Mouse (Mus musculus) frontal cortex, postnatal 14 days (tissue): ENCODE data around the gene Fgfr2.
"Not testable (repeated sequence)": the region's sequence is repeated elsewhere in the genome, so short reads cannot be mapped to it uniquely, and the experiment has no call there.

ENCODE experiments used
- DNase-seq, 2 experiments: peaks; one replicate each; pipeline ENCODE4 v3.0.0; 2022; ENCODE audit warnings: low spot score in 2 of 2

Gene Fgfr2

GRCm38 (mm10) chr7:130527306-130527705 is 2595.8 kb downstream of the Fgfr2 start:
- DNase-seq = no peak

DNA sequence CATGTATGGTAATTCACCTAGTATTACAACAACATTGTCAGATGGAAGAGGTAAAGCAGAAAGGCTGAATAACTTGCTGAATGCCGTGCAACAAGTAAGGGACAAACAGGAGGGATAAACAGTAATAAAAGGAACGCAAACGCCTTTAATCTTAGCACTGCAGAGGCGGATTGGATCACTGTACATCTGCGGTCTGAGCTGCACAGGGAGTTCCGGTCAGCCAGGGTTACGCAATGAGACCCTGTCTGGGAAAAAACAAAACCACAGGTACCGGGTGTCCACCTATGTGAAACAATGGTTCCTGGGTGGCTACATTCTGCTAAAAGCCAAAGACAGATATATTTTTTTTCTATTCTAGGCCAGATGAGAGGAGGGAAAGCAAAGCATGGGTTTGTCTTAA is 2599.7 kb downstream of the Fgfr2 start:
- DNase-seq = no peak

GRCm38 (mm10) chr7:130520812-130521422 is 2602.2 kb downstream of the Fgfr2 start:
- no peak for DNase-seq

- no peak for DNase-seq
Observed at GRCm38 (mm10) chr7:130520049-130520425, 2603.1 kb downstream of the Fgfr2 start, which contains the start of gene Ate1. Gene Ate1 (minus strand): TSS chr7:130520369.

DNA sequence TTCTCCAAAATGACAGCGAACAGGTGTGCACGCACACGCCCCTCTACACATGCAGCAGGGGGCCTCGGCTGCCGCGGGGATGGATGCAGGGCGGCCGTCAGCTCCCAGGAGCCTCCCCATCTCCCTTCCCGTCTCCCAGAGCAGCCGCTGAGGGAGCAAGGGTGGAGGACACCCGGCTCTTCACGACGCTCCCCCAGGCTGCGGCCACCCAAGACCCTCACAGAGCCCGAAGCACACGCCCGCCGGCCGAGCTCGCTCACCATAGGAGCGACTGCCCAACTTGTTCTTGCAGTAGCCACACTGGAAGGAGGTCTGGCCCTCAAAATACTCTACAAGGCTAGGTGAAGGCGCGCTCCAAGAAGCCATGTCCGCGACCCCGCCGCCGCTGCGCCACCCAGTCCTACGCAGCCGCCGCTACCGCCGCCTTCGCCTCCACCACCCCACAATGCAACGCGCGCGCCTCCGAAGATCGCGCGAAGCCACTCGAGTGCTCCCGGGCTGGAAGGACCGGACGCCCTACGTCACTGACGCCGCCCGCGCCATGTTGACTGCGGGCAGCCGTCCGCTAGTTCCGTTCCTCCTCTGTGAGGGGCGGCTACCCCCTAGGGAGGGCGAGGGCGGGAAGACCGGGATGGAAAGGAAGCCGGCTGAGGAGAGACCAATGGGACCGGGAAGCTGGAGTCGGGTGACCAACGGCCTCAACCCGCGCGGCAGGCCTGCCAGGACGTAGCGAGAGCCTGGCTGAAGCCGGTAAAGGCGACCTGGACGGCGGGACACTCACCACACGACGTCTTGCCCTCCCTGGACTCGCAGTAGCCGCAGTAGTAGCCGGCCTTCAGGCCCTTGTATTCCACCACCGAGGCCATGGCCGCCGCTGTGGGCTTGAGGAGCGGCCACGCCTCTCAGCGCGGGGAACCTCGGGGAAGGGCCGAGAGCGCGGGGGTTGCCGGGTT is 2603.8 kb downstream of the Fgfr2 start:
- DNase-seq = peak; percentile 96 to 97

- no peak for DNase-seq
Observed at GRCm38 (mm10) chr7:130518213-130519095, 2604.7 kb downstream of the Fgfr2 start.

DNA sequence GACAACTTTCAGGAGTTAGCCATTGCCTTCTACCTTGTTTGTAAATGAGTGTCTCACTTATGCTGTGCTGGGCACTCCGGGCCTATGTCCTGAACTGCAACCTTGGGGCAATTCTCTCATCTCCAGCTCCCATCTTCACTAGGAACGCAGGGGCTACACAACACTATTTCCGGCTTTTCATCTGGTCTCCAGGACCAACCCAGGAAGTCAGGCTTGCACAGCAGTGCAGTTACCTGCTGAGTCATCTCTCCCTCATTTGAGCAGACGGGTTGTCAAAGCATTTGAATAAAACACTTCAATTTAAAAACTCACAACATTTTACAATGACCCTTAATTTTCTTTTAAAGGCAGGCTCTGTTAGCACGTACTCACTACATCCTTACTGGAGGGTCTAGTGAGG is 2612.9 kb downstream of the Fgfr2 start:
- DNase-seq = no peak

DNA sequence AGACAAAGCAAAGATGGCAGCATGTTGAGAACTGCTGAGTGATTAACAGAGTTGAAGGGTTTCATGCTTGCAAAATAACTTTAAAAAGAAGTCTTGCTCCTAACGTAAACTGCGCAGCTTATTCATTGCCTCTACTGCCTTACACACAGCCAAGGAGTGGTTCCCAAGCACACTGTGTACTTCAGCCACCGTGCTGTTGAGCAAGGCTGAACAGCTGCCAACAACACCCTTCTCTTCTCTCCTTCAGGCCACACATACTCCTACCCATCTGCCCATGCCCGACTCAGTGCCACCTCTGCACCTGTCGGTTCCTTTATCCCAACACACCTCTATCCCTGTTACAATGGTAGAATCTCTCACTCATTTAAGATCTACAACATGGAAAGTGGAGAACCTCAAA is 2620.1 kb downstream of the Fgfr2 start:
- DNase-seq = no peak

GRCm38 (mm10) chr7:130501499-130501898 is 2621.7 kb downstream of the Fgfr2 start:
- no peak for DNase-seq

DNA sequence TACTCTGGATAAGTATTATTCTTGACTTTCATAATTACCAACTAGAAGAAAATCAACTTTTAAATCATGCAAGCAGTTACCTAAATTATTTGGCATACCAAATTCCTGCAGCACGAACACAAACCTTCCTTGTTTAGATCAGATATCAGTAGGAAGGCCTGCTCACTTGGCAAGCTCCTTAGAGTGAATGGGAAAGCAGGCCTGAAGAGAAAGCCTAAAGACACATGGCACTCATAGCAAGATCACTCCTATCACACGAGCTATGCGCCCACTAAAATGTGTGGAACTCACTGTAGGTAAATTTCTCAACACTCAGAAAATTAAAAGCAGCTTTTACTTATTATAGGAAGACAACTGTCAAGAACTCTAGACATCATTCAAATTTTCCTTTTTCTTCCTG is 2629.8 kb downstream of the Fgfr2 start:
- DNase-seq = no peak

DNA sequence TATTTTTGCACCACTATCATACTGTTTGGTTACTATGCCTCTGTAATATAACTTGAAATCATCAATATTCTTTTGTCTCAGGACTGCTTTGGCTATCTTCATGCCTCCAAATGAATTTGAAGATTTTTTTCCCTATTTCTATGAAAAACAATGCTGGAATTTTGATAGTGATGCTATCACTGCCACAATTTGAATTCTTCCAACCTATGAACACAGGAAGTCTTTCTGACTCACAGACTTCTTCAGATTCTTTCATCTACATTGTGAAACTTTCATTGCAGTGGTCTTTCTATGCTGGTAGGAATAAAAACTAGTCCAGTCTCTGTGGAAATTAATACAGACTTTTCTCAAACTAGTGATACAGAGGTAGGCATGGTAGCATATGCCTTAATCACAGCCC is 2631.1 kb downstream of the Fgfr2 start:
- DNase-seq = no peak

GRCm38 (mm10) chr7:130479003-130479402 is 2644.1 kb downstream of the Fgfr2 start:
- not testable (repeated sequence) for DNase-seq

DNA sequence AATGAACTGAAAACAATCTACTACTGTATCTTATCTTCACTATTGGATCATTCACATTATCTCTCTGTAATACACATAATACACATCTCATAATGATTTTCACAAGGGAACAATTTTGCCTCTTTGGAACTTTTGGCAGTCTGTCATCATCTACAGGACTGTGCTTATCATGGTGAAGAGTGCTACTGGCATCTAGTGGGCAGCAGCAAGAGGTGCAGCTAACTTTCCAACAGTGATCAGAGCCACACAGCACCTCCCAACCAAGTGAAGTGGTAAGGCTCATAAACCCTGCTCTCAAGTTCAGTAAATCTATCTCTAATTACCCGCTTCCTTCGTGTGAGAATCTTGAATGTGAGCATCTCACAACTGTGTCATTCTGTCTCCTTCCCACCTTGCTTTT is 2647.2 kb downstream of the Fgfr2 start:
- DNase-seq = peak; percentile 27 to 48

DNA sequence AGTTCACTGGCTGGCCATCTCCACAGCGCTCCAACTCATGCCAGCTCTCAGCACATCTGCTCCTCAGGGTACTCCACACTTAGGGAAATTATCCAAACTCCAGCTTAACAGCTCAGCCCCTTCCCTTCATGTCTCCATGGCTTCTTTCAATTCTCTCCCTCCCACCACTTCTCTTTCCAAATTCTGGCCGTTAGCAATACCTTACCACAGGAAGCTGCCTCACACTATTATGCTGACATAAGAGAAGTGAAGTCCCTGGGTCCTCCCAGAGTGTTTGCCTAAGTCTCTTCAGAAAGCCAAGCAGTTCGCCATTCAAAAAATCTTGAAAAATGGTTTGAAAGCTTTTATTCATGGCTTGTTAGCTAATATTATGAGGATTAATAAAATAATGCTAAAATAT is 2649.3 kb downstream of the Fgfr2 start:
- DNase-seq = no peak

GRCm38 (mm10) chr7:130472683-130473082 is 2650.5 kb downstream of the Fgfr2 start:
- DNase-seq = no peak

- DNase-seq = no peak
Observed at GRCm38 (mm10) chr7:130471045-130471444, 2652.1 kb downstream of the Fgfr2 start.

DNA sequence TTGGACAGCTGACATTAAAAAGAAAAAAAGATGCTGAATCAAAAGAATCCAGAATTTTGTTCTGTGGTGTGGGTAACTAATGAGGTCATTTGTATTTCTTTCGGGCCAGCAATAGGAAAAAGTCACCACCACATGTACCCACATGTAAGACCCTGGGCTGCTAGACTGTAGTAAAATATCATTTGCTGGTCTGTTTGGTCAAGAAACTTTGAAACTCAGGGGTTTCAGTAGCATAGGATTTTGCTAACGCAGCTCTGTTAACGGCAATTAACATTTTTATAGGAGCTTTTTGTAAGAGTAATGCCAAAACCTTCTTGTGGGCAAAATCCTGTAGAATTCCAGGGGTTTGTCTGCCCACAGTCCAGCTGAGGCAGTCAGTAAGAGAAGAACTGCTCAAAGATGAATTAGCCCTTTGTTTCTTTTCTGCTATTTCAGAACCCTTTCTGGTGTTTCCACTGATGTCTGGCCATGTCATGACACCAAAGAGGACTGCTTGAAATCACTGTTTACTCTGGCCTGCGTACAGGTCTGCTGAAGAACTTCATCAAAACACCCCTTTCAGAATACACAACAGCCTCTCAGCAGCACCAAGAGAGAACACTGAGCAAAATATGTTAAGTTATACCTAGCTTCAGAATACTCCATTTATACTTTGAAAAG is 2667.4 kb downstream of the Fgfr2 start:
- no peak for DNase-seq

DNA sequence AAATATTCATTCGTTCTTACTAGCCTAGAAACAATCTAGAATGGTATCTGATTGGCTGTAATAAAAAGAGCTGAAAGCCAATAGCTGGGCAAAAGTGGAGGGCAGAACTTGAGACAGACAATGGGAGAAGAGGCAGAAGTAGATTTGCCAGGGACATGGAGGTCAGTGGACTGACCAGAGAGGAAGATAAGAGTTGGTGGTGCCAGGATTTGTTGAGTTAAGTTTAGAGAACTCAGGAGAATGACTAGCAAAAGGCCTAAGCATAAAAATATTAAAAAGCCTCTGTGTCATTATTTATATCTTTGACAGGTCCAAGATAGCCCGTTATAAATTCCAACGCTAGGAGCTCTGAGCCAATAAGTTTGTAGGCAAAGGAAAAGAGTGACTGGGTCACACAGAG is 2668.9 kb downstream of the Fgfr2 start:
- no peak for DNase-seq

- no peak for DNase-seq
Observed at GRCm38 (mm10) chr7:130435776-130436175, 2687.4 kb downstream of the Fgfr2 start.

DNA sequence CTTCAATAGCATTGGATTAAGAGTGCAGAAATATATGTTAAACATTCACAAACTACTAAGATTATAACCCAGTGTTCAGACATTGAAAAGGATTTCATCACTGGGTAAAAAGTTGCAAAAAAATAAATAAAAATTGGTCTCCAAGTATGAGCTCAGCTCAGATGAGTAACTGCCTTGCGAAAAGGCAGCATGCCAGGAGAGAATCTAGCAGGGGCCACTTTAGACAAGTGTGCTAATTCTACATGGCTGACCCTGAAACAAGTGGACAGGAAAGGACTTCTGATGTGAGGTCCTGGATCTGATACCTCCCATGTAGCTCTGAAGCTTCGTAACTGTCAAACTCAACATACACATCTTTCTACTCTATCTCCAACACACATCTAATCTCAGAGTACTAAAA is 2691.0 kb downstream of the Fgfr2 start:
- DNase-seq = no peak

- no peak for DNase-seq
Observed at GRCm38 (mm10) chr7:130426586-130426985, 2696.6 kb downstream of the Fgfr2 start.

GRCm38 (mm10) chr7:130425991-130426390 is 2697.2 kb downstream of the Fgfr2 start:
- no peak for DNase-seq
